Mouse (Mus musculus) thymus, postnatal 0 days (tissue): ENCODE data around the gene Ptpn4. TPM values are rescaled to one million over a fixed set of nuclear protein-coding genes. Genes with fewer than 3 reads are reported as not detected.

Experiments used
- DNase-seq: peaks from one replicate; pipeline ENCODE4 v3.0.0-alpha.2; 2015; ENCODE audit warnings: low spot score
- polyA plus RNA-seq: library from polyadenylated mRNA; unstranded; fragments of >200 nt; fragmentation: Nextera tagmentation; extraction: Ambion mirVana; gene quantifications from 2 replicates; pipeline ENCODE4 v1.2.1, GENCODE M21; 2015

The Ptpn4 gene
- polyA plus RNA-seq, 1 experiment from 2014 or later, result 4.8 TPM

GRCm38 (mm10) chr1:119646356-119646755 lies 191.1 kb downstream of the Ptpn4 start:
- no peak for DNase-seq

GRCm38 (mm10) chr1:119642367-119642766 lies 195.0 kb downstream of the Ptpn4 start:
- DNase-seq, result no peak

DNA sequence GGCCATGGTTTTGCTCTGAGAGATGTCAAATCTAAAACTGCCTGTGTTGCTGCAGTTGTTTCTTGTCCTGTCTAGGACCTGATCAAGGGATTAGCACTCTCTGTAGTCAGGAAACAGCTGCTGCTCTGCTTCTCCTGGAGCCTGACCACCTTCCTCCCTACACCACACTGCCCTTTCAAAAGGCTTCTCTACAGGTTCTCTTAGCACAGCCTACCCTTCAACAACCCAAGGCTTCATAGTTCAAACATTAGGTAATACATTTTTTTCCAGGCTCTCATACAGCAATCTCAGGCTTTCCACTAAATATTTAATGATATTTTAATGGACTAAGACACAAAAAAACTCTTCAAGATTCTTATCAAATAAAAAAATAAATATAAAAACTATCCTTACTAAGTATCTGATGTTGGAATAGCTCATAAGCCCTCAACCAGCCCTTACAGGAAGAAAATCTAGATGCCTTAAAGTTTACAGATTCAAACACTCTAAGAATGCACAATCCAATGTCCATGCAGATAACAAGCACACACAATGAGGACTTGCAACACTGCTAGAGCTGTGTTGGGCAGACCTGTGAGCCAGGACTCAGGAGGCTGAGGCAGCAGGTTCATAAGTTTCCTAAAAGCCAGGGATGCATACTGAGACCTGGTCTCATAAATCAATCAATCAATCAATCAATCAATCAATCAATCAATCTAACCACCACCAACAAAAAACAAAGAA lies 196.2 kb downstream of the Ptpn4 start:
- DNase-seq, result no peak

- no peak for DNase-seq
Observed at GRCm38 (mm10) chr1:119640006-119640405, 197.4 kb downstream of the Ptpn4 start.

DNA sequence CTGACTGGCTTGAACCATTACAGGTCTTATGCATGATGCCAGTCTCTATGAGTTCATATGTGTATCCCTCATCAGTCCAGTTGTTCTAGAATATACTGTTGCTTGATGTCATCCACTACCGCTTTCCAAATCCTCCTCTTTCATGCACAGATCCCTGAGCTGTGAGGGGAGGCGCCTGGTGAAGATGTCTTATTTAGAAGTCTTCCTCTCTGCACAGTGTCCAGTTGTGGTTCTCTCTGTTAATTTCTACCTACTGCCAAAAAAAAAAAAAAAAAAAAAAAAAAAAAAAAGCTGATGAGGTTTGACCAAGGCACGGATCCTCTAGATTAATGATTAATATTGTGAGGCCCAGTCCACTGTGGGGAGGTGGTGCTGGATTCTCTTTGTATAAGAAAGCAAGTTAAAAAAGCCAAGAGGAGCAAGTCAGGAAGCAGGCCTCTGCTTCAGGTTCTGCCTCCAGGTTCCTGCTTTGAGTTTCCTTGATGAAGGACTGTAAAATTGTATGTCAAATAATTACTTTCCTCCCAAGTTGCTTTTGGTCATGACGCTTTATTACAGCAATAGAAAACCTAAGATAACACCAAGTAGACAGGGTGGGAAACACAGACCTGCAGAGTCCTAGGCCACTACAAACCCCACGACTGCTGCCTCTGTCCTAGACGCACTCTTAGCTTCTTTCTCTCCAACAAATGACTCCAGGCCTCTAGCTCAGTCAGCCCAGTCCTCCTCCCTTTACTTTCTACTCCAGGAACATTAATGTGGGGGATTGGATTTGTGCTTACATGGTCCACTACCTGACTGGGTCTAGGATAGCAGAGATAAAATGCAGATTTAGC lies 200.0 kb downstream of the Ptpn4 start:
- no peak for DNase-seq

- DNase-seq, result no peak
Observed at GRCm38 (mm10) chr1:119634746-119635145, 202.7 kb downstream of the Ptpn4 start.

DNA sequence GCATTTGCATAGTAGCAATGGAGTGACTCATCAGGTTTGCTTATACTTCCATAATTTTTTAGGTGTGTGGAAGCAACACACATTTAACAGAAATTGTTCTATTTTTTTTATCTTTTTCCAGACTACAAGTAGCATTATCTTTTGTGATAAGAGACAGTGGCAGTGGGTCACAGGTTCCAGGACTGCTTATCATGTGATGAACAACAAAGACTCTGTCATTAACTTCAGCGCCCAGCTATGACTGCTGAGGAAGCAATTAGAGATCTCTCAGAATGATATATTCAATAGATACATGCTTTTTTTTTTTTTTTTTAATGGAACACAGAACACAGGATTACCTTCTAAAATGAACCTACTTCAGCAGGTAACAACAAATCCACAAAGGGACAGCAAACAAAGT lies 207.0 kb downstream of the Ptpn4 start:
- DNase-seq, result no peak

GRCm38 (mm10) chr1:119626837-119627236 lies 210.6 kb downstream of the Ptpn4 start:
- DNase-seq, result no peak

DNA sequence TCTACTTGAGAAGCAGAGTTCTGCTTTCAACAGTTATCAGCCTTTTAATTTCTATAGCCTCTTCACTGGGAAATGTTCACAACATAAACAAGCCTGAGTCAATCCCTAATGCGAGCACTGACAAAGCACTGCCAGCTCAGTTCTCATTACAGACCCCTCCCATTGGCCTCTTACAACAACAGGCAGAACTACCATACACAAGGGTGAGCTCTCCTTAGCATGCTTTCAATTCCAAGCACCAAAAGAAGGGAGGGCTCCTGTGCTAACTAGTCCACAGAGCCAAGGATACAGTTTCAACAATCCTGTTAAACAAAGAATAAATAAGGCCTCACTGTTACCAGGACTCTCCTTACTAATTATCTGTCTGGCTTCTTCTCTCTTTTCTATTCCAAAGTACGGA lies 213.0 kb downstream of the Ptpn4 start:
- DNase-seq, result no peak

DNA sequence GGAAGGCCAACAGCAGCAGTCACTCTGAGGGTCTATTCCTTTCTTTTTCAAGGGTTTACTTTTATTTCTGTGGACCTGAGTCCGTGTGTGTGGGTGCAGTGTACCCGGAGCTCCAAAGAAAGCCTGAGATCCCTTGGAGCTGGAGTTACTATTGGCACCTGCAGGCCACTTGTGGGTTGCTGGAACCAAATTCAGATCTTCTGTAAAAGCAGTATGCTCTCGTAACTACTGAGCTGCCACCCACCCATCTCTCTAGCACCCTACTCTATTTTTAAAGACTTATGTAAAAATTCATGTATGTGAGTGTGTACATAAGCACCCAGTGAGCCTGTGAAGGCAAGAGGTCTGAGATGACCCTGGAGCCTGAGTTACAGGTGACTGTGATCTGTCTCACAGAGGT lies 232.0 kb downstream of the Ptpn4 start:
- DNase-seq, result no peak

Other genes with a start within 250 kb of the Ptpn4 start
- 8.1 and 9.8 TPM in 2 replicates for gene Epb41l5, start 188.6 kb downstream of the Ptpn4 start, polyA plus RNA-seq
- 5.7 and 6.2 TPM in 2 replicates for gene Tmem177, start 75.6 kb upstream of the Ptpn4 start, polyA plus RNA-seq
- gene Cfap221, start 159.6 kb upstream of the Ptpn4 start, polyA plus RNA-seq, result 0.07 TPM in 1 of 2 replicates, not detected in the other
- 0.23 TPM in 1 of 2 replicates, not detected in the other for gene Sctr, start 169.3 kb upstream of the Ptpn4 start, polyA plus RNA-seq
- gene Tmem37, start 236.5 kb upstream of the Ptpn4 start, polyA plus RNA-seq, result 11.3 and 11.4 TPM in 2 replicates